Mouse (Mus musculus) midbrain, embryonic 11.5 days (tissue): ENCODE results near the gene Brinp3. TPM values are rescaled to one million over a fixed set of nuclear protein-coding genes. Genes with fewer than 3 reads are reported as not detected.
"Not testable (repeated sequence)": the region's sequence is repeated elsewhere in the genome, so short reads cannot be mapped to it uniquely, and the experiment has no call there.

Experiments
- ATAC-seq: fragments of 200-750 bp; cut with Nextera tagmentation; 2 replicates; pipeline ENCODE4 v1.8.0; 2017; ENCODE audit warnings: moderate TSS enrichment, moderate library complexity; ENCODE audit not compliant: low FRiP score
- DNase-seq: peaks from one replicate; pipeline ENCODE4 v3.0.0; 2015; ENCODE audit warnings: low spot score; ENCODE audit errors: missing footprints
- H3K27ac ChIP-seq: fragments of 300-500 bp; sonication (generic); 2 replicates; pipeline ENCODE4 v1.5.1; 2014; ENCODE audit warnings: low read depth, low read length
- H3K27me3 ChIP-seq: fragments of 300-500 bp; sonication (generic); 2 replicates; pipeline ENCODE4 v1.6.1; 2014; ENCODE audit warnings: mild to moderate bottlenecking, low read length, moderate library complexity, mixed read lengths; ENCODE audit not compliant: control insufficient read depth, insufficient read depth
- H3K36me3 ChIP-seq: fragments of 300-500 bp; sonication (generic); 2 replicates; pipeline ENCODE4 v1.6.1; 2014; ENCODE audit warnings: mild to moderate bottlenecking, low read length, moderate library complexity, mixed read lengths; ENCODE audit not compliant: control insufficient read depth, insufficient read depth
- H3K4me1 ChIP-seq: fragments of 300-500 bp; sonication (generic); 2 replicates; pipeline ENCODE4 v1.6.1; 2014; ENCODE audit warnings: low read length; ENCODE audit not compliant: control insufficient read depth, insufficient read depth
- H3K4me2 ChIP-seq: fragments of 300-500 bp; sonication (generic); 2 replicates; pipeline ENCODE4 v1.6.1; 2014; ENCODE audit warnings: mild to moderate bottlenecking, moderate library complexity
- H3K4me3 ChIP-seq: fragments of 300-500 bp; sonication (generic); 2 replicates; pipeline ENCODE4 v1.5.1; 2014; ENCODE audit warnings: low read depth, low read length
- H3K9ac ChIP-seq: fragments of 300-500 bp; sonication (generic); 2 replicates; pipeline ENCODE4 v1.6.1; 2014; ENCODE audit warnings: low read length
- H3K9me3 ChIP-seq: fragments of 300-500 bp; sonication (generic); 2 replicates; pipeline ENCODE4 v1.6.1; 2016; ENCODE audit warnings: low read length; ENCODE audit not compliant: control insufficient read depth
- WGBS: fragments of 180-500 bp; shearing (Covaris S2); extraction: QIAGEN DNeasy Blood & Tissue Kit; methylation state at CpG from one replicate; pipeline ENCODE4 v1.1.7; 2014; 5-methylcytosine and 5-hydroxymethylcytosine counted together
- polyA plus RNA-seq: library from polyadenylated mRNA; unstranded; fragments of >200 nt; fragmentation: Nextera tagmentation; extraction: Ambion mirVana; gene quantifications from 2 replicates; pipeline ENCODE4 v1.2.1, GENCODE M21; 2014

Gene Brinp3
- polyA plus RNA-seq, 1 experiment from 2014 or later, result 1.1 TPM

GRCm38 (mm10) chr1:146724784-146725513, 230.4 kb downstream of the Brinp3 start:
- DNase-seq, H3K36me3 ChIP-seq, H3K27ac ChIP-seq, H3K27me3 ChIP-seq, H3K9ac ChIP-seq, H3K9me3 ChIP-seq, H3K4me1 ChIP-seq: not testable (repeated sequence)
- ATAC-seq, result peak; percentile 97
- H3K4me3 ChIP-seq, result peak overlapping the region; percentile 30
- H3K4me2 ChIP-seq, result peak overlapping the region; percentile 38
- WGBS, result 0% methylated on average over 24 of the region's 35 CpGs

- no peak for ATAC-seq
- Histone ChIP-seq H3K4me1 (no peaks in the 10 kb centered on the region), H3K36me3 (no peaks in the 10 kb centered on the region), H3K4me3 (no peak overlapping the region), H3K27ac (no peak overlapping the region), H3K9me3 (no peaks in the 10 kb centered on the region), H3K9ac (no peak overlapping the region), H3K27me3 (no peaks in the 10 kb centered on the region), H3K4me2 (no peak overlapping the region)
- DNase-seq, result no peak
Measured at GRCm38 (mm10) chr1:146751066-146751465, 256.5 kb downstream of the Brinp3 start.

- WGBS, result 65% methylated on average over 4 of the region's 4 CpGs
- DNase-seq (no peak), ATAC-seq (peak; percentile 35; the same call in 1 of the 2 replicates)
- no peaks in the 10 kb centered on the region for H3K36me3 ChIP-seq
- no peaks in the 10 kb centered on the region for H3K4me1 ChIP-seq
- H3K4me3 ChIP-seq, result no peak overlapping the region
- H3K9me3 ChIP-seq, result no peaks in the 10 kb centered on the region
- H3K27me3 ChIP-seq, result no peaks in the 10 kb centered on the region
- H3K4me2 ChIP-seq, result no peak overlapping the region
- no peak overlapping the region for H3K9ac ChIP-seq
- no peak overlapping the region for H3K27ac ChIP-seq
Measured at GRCm38 (mm10) chr1:146783259-146783658, 288.7 kb downstream of the Brinp3 start.

- DNase-seq, result no peak
- H3K9me3 ChIP-seq, result no peaks in the 10 kb centered on the region
- ATAC-seq, result no peak
- H3K36me3 ChIP-seq, result no peaks in the 10 kb centered on the region
- no peaks in the 10 kb centered on the region for H3K27me3 ChIP-seq
- H3K27ac ChIP-seq, result no peak overlapping the region
- H3K4me2 ChIP-seq, result no peak overlapping the region
- 83% methylated on average over 2 of the region's 2 CpGs for WGBS
- no peaks in the 10 kb centered on the region for H3K4me1 ChIP-seq
- no peak overlapping the region for H3K4me3 ChIP-seq
- no peak overlapping the region for H3K9ac ChIP-seq
Measured at GRCm38 (mm10) chr1:146787236-146787635, 292.7 kb downstream of the Brinp3 start.

GRCm38 (mm10) chr1:146792826-146793225, 298.3 kb downstream of the Brinp3 start:
- H3K9me3 ChIP-seq, result no peaks in the 10 kb centered on the region
- no peak overlapping the region for H3K4me2 ChIP-seq
- H3K36me3 ChIP-seq, result no peaks in the 10 kb centered on the region
- no peaks in the 10 kb centered on the region for H3K4me1 ChIP-seq
- H3K9ac ChIP-seq, result no peak overlapping the region
- ATAC-seq (no peak), DNase-seq (no peak)
- no peak overlapping the region for H3K4me3 ChIP-seq
- no peak overlapping the region for H3K27ac ChIP-seq
- no peaks in the 10 kb centered on the region for H3K27me3 ChIP-seq

- no peak overlapping the region for H3K27ac ChIP-seq
- H3K36me3 ChIP-seq, result no peaks in the 10 kb centered on the region
Measured at GRCm38 (mm10) chr1:146799986-146800553, 305.5 kb downstream of the Brinp3 start.

GRCm38 (mm10) chr1:146801821-146802220, 307.3 kb downstream of the Brinp3 start:
- H3K9me3 ChIP-seq, result no peaks in the 10 kb centered on the region
- no peaks in the 10 kb centered on the region for H3K27me3 ChIP-seq
- H3K9ac ChIP-seq, result no peak overlapping the region
- WGBS, result 89% methylated on average over 3 of the region's 3 CpGs
- ATAC-seq (no peak), DNase-seq (no peak)
- no peak overlapping the region for H3K4me2 ChIP-seq
- H3K4me3 ChIP-seq, result no peak overlapping the region
- H3K36me3 ChIP-seq, result no peaks in the 10 kb centered on the region
- H3K27ac ChIP-seq, result no peak overlapping the region
- H3K4me1 ChIP-seq, result no peaks in the 10 kb centered on the region

More at GRCm38 (mm10) chr1:146799986-146800553, 305.5 kb downstream of the Brinp3 start:
- H3K4me2 ChIP-seq, result no peak overlapping the region
- H3K9ac ChIP-seq, result no peak overlapping the region
- H3K9me3 ChIP-seq, result no peaks in the 10 kb centered on the region
- ATAC-seq (no peak), DNase-seq (no peak)
- no peaks in the 10 kb centered on the region for H3K27me3 ChIP-seq
- H3K4me1 ChIP-seq, result no peaks in the 10 kb centered on the region
- H3K4me3 ChIP-seq, result no peak overlapping the region
- 90% methylated on average over 6 of the region's 6 CpGs for WGBS

- WGBS, result 76% methylated on average over 4 of the region's 4 CpGs
- no peak for DNase-seq
Measured at GRCm38 (mm10) chr1:146807765-146808164, 313.2 kb downstream of the Brinp3 start.

GRCm38 (mm10) chr1:146833888-146834287, 339.3 kb downstream of the Brinp3 start:
- ATAC-seq, result peak; percentile 68
- no peak overlapping the region for H3K4me3 ChIP-seq
- peak; percentile 85 for DNase-seq
- no peaks in the 10 kb centered on the region for H3K27me3 ChIP-seq
- H3K9ac ChIP-seq, result no peak overlapping the region
- no peaks in the 10 kb centered on the region for H3K36me3 ChIP-seq
- 20% methylated on average over 1 of the region's 1 CpGs for WGBS
- H3K9me3 ChIP-seq, result no peaks in the 10 kb centered on the region
- no peak overlapping the region for H3K27ac ChIP-seq
- no peaks in the 10 kb centered on the region for H3K4me1 ChIP-seq
- H3K4me2 ChIP-seq, result no peak overlapping the region

More at GRCm38 (mm10) chr1:146807765-146808164, 313.2 kb downstream of the Brinp3 start:
- H3K27me3 ChIP-seq, result no peaks in the 10 kb centered on the region
- no peak overlapping the region for H3K9ac ChIP-seq
- H3K36me3 ChIP-seq, result no peaks in the 10 kb centered on the region
- H3K4me2 ChIP-seq, result no peak overlapping the region
- no peak for ATAC-seq
- H3K4me1 ChIP-seq, result no peaks in the 10 kb centered on the region
- H3K9me3 ChIP-seq, result no peaks in the 10 kb centered on the region
- no peak overlapping the region for H3K27ac ChIP-seq
- no peak overlapping the region for H3K4me3 ChIP-seq
